Mouse (Mus musculus) c-Kit-positive CD71-positive TER-119-negative erythroid progenitor cells, embryonic 14.5 days (primary cell): ENCODE measurements around the gene Myh2.

Experiments
- DNase-seq: peaks from one replicate; pipeline ENCODE4 v3.0.0-alpha.2; 2013; ENCODE audit warnings: low read depth

Myh2 gene

GRCm38 (mm10) chr11:67237481-67238079, 66.8 kb downstream of the Myh2 start, which contains the start of gene Myh4:
Myh4 (plus strand) TSS chr11:67238029.
- DNase-seq = no peak

- no peak for DNase-seq
Observed at GRCm38 (mm10) chr11:67241051-67241450, 70.2 kb downstream of the Myh2 start.
